Mouse (Mus musculus): Measurements from ENCODE around the gene Defb28. TPM values are rescaled to one million over a fixed set of nuclear protein-coding genes. Genes with fewer than 3 reads are reported as not detected.

Gene Defb28
- not detected for polyA plus RNA-seq (2017; shearing (Covaris generic))

GRCm38 (mm10) chr2:152517981-152518380 is at the start of gene Defb28:
Gene Defb28, plus strand, starts transcription at chr2:152518255.

DNA sequence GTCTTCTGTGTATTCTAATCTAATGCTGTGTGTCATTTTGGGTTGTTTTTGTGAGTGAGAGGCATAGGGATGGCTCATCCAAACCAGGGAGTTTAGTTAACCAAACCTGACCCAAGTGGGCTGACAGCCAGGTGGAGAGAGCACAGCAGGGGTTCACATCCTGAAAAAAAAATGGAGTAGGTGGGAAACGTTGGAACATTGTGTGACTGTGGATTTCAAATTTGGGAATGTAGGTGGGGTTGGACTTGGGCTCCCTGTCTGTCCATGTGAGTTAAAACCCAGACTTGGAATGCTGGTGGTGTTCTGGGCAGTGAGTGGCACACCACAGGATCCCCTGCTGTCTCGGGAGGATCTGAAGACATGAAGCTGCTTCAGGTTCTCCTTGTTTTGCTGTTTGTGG is 41.3 kb upstream of the Defb28 start, which contains the start of gene Defb20:
Gene Defb20, plus strand, starts transcription at position 301 of the 400 bp plus-strand sequence.

GRCm38 (mm10) chr2:152490038-152490437 is 28.0 kb upstream of the Defb28 start, which contains the start of gene Defb22:
Gene Defb22, minus strand, starts transcription at chr2:152490138.

DNA sequence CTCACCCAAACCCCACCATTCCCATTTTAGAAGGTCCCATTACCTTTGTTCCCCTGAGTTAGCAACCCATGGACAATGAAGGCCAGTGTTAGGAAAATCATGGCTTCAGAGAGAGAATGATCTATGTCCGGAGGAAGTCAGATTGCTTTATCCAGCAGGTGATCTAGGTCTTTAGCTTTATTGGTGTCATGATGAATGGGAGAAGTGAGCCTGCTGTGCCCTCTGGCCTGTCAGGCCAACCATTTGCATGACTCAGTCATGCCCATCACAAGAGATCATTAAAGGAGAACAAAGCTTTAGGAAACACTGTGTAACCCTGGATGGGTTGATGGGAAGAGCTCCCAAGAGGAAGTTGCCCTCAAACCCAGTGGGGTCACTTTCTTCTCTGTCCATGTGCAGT is 6.5 kb upstream of the Defb28 start, which contains the start of gene Defb26:
Gene Defb26, minus strand, starts transcription at position 101 of the 400 bp plus-strand sequence.

GRCm38 (mm10) chr2:152539944-152540710 is 22.1 kb downstream of the Defb28 start, which contains the start of gene Defb29:
Gene Defb29, minus strand, starts transcription at chr2:152540098.

DNA sequence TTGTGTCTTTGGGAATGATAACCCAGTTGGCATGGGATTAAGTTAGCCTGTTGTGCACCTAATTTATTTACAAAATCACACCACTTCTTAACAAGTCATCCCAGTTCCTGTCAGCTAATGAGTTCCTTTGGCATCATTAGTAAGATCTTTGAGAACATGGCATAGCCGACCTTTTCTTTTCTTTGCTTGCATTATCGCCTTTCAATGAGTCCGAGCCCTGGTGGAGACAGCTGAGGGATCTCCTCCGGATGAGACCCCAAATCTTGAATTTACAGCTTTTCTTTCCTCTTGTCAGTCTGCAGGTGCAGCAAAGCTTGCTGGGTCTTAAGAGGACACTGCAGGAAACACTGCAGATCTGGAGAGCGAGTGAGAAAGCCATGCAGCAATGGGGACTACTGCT is 51.0 kb downstream of the Defb28 start, which contains the start of gene Gm17416:
Gene Gm17416, plus strand, starts transcription at position 301 of the 400 bp plus-strand sequence.

Other genes starting within 250 kb of the Defb28 start
- gene Tbc1d20, start 224.4 kb upstream of the Defb28 start, polyA plus RNA-seq (2017; shearing (Covaris generic)): 68.7 TPM
- gene Rbck1, start 185.6 kb upstream of the Defb28 start, polyA plus RNA-seq (2017; shearing (Covaris generic)): 288 TPM
- 12.2 TPM for gene Trib3, start 174.2 kb upstream of the Defb28 start, polyA plus RNA-seq (2017; shearing (Covaris generic))
- not detected for gene Nrsn2, start 141.6 kb upstream of the Defb28 start, polyA plus RNA-seq (2017; shearing (Covaris generic))
- 0.27 TPM for gene Sox12, start 120.2 kb upstream of the Defb28 start, polyA plus RNA-seq (2017; shearing (Covaris generic))
- 0.41 TPM for gene Zcchc3, start 103.2 kb upstream of the Defb28 start, polyA plus RNA-seq (2017; shearing (Covaris generic))
- not detected for gene 6820408C15Rik, start 102.7 kb upstream of the Defb28 start, polyA plus RNA-seq (2017; shearing (Covaris generic))
- not detected for gene Defb23, start 53.6 kb upstream of the Defb28 start, polyA plus RNA-seq (2017; shearing (Covaris generic))
- not detected for gene Defb20, start 41.2 kb upstream of the Defb28 start, polyA plus RNA-seq (2017; shearing (Covaris generic))
- gene Defb22, start 28.1 kb upstream of the Defb28 start, polyA plus RNA-seq (2017; shearing (Covaris generic)): not detected
- gene Defb26, start 6.6 kb upstream of the Defb28 start, polyA plus RNA-seq (2017; shearing (Covaris generic)): not detected
- not detected for gene Defb29, start 21.8 kb downstream of the Defb28 start, polyA plus RNA-seq (2017; shearing (Covaris generic))
- gene Gm17416, start 51.1 kb downstream of the Defb28 start, polyA plus RNA-seq (2017; shearing (Covaris generic)): not detected
- gene Defb21, start 54.5 kb downstream of the Defb28 start, polyA plus RNA-seq (2017; shearing (Covaris generic)): not detected
- not detected for gene Defb19, start 62.1 kb downstream of the Defb28 start, polyA plus RNA-seq (2017; shearing (Covaris generic))
- not detected for gene Defb45, start 81.1 kb downstream of the Defb28 start, polyA plus RNA-seq (2017; shearing (Covaris generic))
- gene Defb36, start 86.1 kb downstream of the Defb28 start, polyA plus RNA-seq (2017; shearing (Covaris generic)): not detected
- gene Defb25, start 104.8 kb downstream of the Defb28 start, polyA plus RNA-seq (2017; shearing (Covaris generic)): not detected
- gene Rem1, start 108.7 kb downstream of the Defb28 start, polyA plus RNA-seq (2017; shearing (Covaris generic)): not detected
- gene H13, start 151.2 kb downstream of the Defb28 start, polyA plus RNA-seq (2017; shearing (Covaris generic)): 176 TPM
- 5.4 TPM for gene Mcts2, start 168.8 kb downstream of the Defb28 start, polyA plus RNA-seq (2017; shearing (Covaris generic))
- gene Id1, start 218.0 kb downstream of the Defb28 start, polyA plus RNA-seq (2017; shearing (Covaris generic)): not detected
- gene Cox4i2, start 235.9 kb downstream of the Defb28 start, polyA plus RNA-seq (2017; shearing (Covaris generic)): not detected